Mouse (Mus musculus): ENCODE results near the gene Xdh. TPM values are rescaled to one million over a fixed set of nuclear protein-coding genes. Genes with fewer than 3 reads are reported as not detected.

Gene Xdh
- polyA plus RNA-seq, 1 experiment from 2014 or later: 0.14 TPM

DNA sequence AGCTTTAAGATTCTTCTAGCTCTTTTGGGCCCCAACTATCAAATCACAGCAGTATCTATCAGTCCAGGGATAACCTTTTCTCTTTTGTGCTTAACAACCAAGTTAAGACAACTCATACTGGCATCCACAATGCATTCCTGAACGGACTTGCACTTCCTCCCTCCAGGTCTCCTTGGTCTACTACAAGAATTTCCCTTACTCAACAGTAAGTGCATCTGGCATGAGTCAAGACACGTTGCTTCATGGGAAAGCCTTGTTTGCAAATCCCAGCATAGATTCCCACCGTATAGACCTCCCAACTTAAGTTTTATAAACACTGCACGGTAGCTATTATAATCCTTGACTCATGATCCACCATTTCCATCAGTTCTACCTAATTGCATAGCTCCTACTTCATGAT is 16.4 kb downstream of the Xdh start:
- H3K27me3 ChIP-seq (replicated peaks; ENCODE audit: control insufficient read depth, insufficient read depth, low read length): no peaks in the 10 kb centered on the region
- no peaks in the 10 kb centered on the region for H3K36me3 ChIP-seq (ENCODE audit: control insufficient read depth, insufficient read depth, low read length)
- DNase-seq (ENCODE audit: low spot score): no peak
- no peaks in the 10 kb centered on the region for H3K9me3 ChIP-seq (replicated peaks; ENCODE audit: control insufficient read depth, low read length)
- H3K27ac ChIP-seq (ENCODE audit: low read depth, low read length): no peak overlapping the region
- no peak overlapping the region for H3K4me3 ChIP-seq (ENCODE audit: low read depth, low read length)
- H3K9ac ChIP-seq (ENCODE audit: low read length): no peak overlapping the region
- no peaks in the 10 kb centered on the region for H3K4me1 ChIP-seq (ENCODE audit: control insufficient read depth, insufficient read depth, low read length)
- no peak overlapping the region for H3K4me2 ChIP-seq (ENCODE audit: low read length)
- WGBS: 86% methylated on average over 4 of the region's 4 CpGs
- no peak for ATAC-seq

GRCm38 (mm10) chr17:73932497-73933059 is 17.4 kb downstream of the Xdh start:
- ATAC-seq (no peak), DNase-seq (ENCODE audit: low spot score) (no peak)
- Histone ChIP-seq H3K27me3 (replicated peaks; ENCODE audit: control insufficient read depth, insufficient read depth, low read length) (no peaks in the 10 kb centered on the region), H3K27ac (ENCODE audit: low read depth, low read length) (no peak overlapping the region), H3K36me3 (ENCODE audit: control insufficient read depth, insufficient read depth, low read length) (no peaks in the 10 kb centered on the region), H3K9me3 (replicated peaks; ENCODE audit: control insufficient read depth, low read length) (no peaks in the 10 kb centered on the region), H3K4me1 (ENCODE audit: control insufficient read depth, insufficient read depth, low read length) (no peaks in the 10 kb centered on the region), H3K4me3 (ENCODE audit: low read depth, low read length) (no peak overlapping the region), H3K4me2 (ENCODE audit: low read length) (no peak overlapping the region), H3K9ac (ENCODE audit: low read length) (no peak overlapping the region)
- 84% methylated on average over 4 of the region's 4 CpGs for WGBS

GRCm38 (mm10) chr17:73919520-73919919 is 30.5 kb downstream of the Xdh start:
- ATAC-seq: 0 out of 2 replicates have a peak, but pooled peaks have one; percentile 42
- no peak overlapping the region for H3K27ac ChIP-seq (ENCODE audit: low read depth, low read length)

DNA sequence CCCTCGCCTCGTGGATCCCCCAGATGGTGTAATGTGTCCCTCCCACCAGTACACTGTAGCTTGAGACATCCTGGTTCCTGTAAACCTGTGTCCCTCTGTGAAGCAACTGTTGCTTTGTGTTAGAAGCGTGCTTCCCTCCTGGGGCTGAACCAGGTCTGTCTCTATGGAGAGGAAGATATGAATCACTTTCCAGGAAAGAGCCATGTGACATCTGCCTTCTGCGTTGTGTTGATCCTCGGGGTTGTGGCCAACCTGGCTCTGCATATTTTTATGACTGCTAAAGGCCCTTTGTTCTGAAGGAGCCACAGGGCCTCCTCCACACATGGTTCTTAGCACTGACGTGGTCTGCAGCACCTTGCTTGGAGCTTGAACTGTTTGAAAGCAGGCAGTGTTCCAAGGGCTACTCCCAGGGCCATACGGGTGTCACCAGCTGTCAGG is 31.0 kb downstream of the Xdh start:
- DNase-seq (ENCODE audit: low spot score): peak; percentile 6
- Histone ChIP-seq H3K36me3 (ENCODE audit: control insufficient read depth, insufficient read depth, low read length) (no peaks in the 10 kb centered on the region), H3K27me3 (replicated peaks; ENCODE audit: control insufficient read depth, insufficient read depth, low read length) (no peaks in the 10 kb centered on the region), H3K27ac (ENCODE audit: low read depth, low read length) (no peak overlapping the region), H3K9ac (ENCODE audit: low read length) (no peak overlapping the region), H3K4me1 (ENCODE audit: control insufficient read depth, insufficient read depth, low read length) (0 out of 2 replicates have a peak, but pooled peaks cover 3% of the 10 kb centered on the region), H3K9me3 (replicated peaks; ENCODE audit: control insufficient read depth, low read length) (no peaks in the 10 kb centered on the region), H3K4me2 (ENCODE audit: low read length) (no peak overlapping the region), H3K4me3 (ENCODE audit: low read depth, low read length) (no peak overlapping the region)
- 70% methylated on average over 7 of the region's 7 CpGs for WGBS
- ATAC-seq: 0 out of 2 replicates have a peak, but pooled peaks have one; percentile 12

More at GRCm38 (mm10) chr17:73919520-73919919, 30.5 kb downstream of the Xdh start:
- no peaks in the 10 kb centered on the region for H3K36me3 ChIP-seq (ENCODE audit: control insufficient read depth, insufficient read depth, low read length)
- H3K9ac ChIP-seq (ENCODE audit: low read length): no peak overlapping the region
- DNase-seq (ENCODE audit: low spot score): peak; percentile 24
- H3K4me3 ChIP-seq (ENCODE audit: low read depth, low read length): no peak overlapping the region
- H3K4me2 ChIP-seq (ENCODE audit: low read length): no peak overlapping the region
- H3K27me3 ChIP-seq (replicated peaks; ENCODE audit: control insufficient read depth, insufficient read depth, low read length): no peaks in the 10 kb centered on the region
- whole genome bisulfite sequencing: 43% methylated on average over 8 of the region's 8 CpGs
- 0 out of 2 replicates have a peak, but pooled peaks cover 3% of the 10 kb centered on the region for H3K4me1 ChIP-seq (ENCODE audit: control insufficient read depth, insufficient read depth, low read length)
- no peaks in the 10 kb centered on the region for H3K9me3 ChIP-seq (replicated peaks; ENCODE audit: control insufficient read depth, low read length)

- no peak for ATAC-seq
- H3K4me1 ChIP-seq (ENCODE audit: control insufficient read depth, insufficient read depth, low read length): 0 out of 2 replicates have a peak, but pooled peaks cover 3% of the 10 kb centered on the region
- 91% methylated on average over 3 of the region's 3 CpGs for WGBS
Observed at GRCm38 (mm10) chr17:73918138-73918537, 31.9 kb downstream of the Xdh start.

DNA sequence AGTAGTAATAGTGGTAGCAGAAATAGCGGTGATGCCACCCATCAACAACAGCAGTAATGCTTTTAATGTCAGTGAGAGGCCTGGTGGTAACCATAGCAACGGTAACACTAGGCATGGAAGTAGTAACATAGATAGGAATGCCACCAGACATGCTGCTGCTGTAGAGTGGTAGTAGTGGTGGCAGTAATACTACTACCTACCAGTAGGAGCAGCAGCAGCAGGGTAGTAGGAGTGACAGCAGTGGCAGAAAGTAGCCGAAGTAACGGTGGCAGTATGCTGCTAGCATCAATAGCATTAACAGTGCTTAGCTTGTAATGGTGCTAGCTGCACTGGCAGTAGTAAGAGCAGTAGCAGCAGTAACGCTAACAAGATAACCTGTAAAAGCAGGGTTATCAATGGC is 32.3 kb downstream of the Xdh start:
- Histone ChIP-seq H3K9ac (ENCODE audit: low read length) (no peak overlapping the region), H3K4me1 (ENCODE audit: control insufficient read depth, insufficient read depth, low read length) (0 out of 2 replicates have a peak, but pooled peaks cover 3% of the 10 kb centered on the region), H3K4me2 (ENCODE audit: low read length) (no peak overlapping the region), H3K4me3 (ENCODE audit: low read depth, low read length) (no peak overlapping the region), H3K27ac (ENCODE audit: low read depth, low read length) (no peak overlapping the region), H3K9me3 (replicated peaks; ENCODE audit: control insufficient read depth, low read length) (no peaks in the 10 kb centered on the region), H3K36me3 (ENCODE audit: control insufficient read depth, insufficient read depth, low read length) (no peaks in the 10 kb centered on the region), H3K27me3 (replicated peaks; ENCODE audit: control insufficient read depth, insufficient read depth, low read length) (no peaks in the 10 kb centered on the region)
- DNase-seq (ENCODE audit: low spot score): peak; percentile 2
- ATAC-seq: no peak
- WGBS: 80% methylated on average over 5 of the region's 5 CpGs

More at GRCm38 (mm10) chr17:73918138-73918537, 31.9 kb downstream of the Xdh start:
- DNase-seq (ENCODE audit: low spot score): no peak
- H3K36me3 ChIP-seq (ENCODE audit: control insufficient read depth, insufficient read depth, low read length): no peaks in the 10 kb centered on the region
- H3K9me3 ChIP-seq (replicated peaks; ENCODE audit: control insufficient read depth, low read length): no peaks in the 10 kb centered on the region
- no peak overlapping the region for H3K9ac ChIP-seq (ENCODE audit: low read length)
- H3K27me3 ChIP-seq (replicated peaks; ENCODE audit: control insufficient read depth, insufficient read depth, low read length): no peaks in the 10 kb centered on the region
- no peak overlapping the region for H3K4me3 ChIP-seq (ENCODE audit: low read depth, low read length)
- H3K4me2 ChIP-seq (ENCODE audit: low read length): no peak overlapping the region
- H3K27ac ChIP-seq (ENCODE audit: low read depth, low read length): no peak overlapping the region

DNA sequence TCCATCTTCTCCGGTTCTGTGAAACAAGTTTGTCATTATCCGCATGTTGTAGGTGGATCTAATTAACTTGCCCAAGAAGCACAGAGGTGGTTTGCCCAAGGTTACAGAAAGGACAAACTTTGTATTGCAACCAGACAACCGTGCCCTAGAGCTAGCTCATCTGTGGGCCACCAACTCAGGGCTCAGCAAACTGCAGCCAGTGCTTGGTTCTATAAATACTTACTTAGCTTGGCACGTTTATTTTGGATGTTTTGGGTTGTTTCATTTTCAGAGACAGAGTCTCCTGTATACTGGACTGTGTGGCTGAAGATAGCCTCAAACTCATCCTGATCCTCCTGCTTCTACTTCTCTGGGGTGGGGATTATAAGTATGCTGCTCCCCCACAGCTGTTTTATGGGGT is 35.3 kb downstream of the Xdh start:
- 82% methylated on average over 4 of the region's 4 CpGs for WGBS
- H3K27me3 ChIP-seq (replicated peaks; ENCODE audit: control insufficient read depth, insufficient read depth, low read length): no peaks in the 10 kb centered on the region
- H3K9me3 ChIP-seq (replicated peaks; ENCODE audit: control insufficient read depth, low read length): no peaks in the 10 kb centered on the region
- no peak overlapping the region for H3K9ac ChIP-seq (ENCODE audit: low read length)
- no peak overlapping the region for H3K4me3 ChIP-seq (ENCODE audit: low read depth, low read length)
- H3K4me2 ChIP-seq (ENCODE audit: low read length): no peak overlapping the region
- no peak for DNase-seq (ENCODE audit: low spot score)
- H3K27ac ChIP-seq (ENCODE audit: low read depth, low read length): no peak overlapping the region
- H3K36me3 ChIP-seq (ENCODE audit: control insufficient read depth, insufficient read depth, low read length): no peaks in the 10 kb centered on the region
- no peak for ATAC-seq
- 0 out of 2 replicates have a peak, but pooled peaks cover 2% of the 10 kb centered on the region for H3K4me1 ChIP-seq (ENCODE audit: control insufficient read depth, insufficient read depth, low read length)

- no peak overlapping the region for H3K4me2 ChIP-seq (ENCODE audit: low read length)
- H3K9ac ChIP-seq (ENCODE audit: low read length): no peak overlapping the region
- no peaks in the 10 kb centered on the region for H3K27me3 ChIP-seq (replicated peaks; ENCODE audit: control insufficient read depth, insufficient read depth, low read length)
- no peaks in the 10 kb centered on the region for H3K9me3 ChIP-seq (replicated peaks; ENCODE audit: control insufficient read depth, low read length)
- DNase-seq (ENCODE audit: low spot score): no peak
- no peak overlapping the region for H3K27ac ChIP-seq (ENCODE audit: low read depth, low read length)
- ATAC-seq: no peak
- H3K36me3 ChIP-seq (ENCODE audit: control insufficient read depth, insufficient read depth, low read length): no peaks in the 10 kb centered on the region
- no peak overlapping the region for H3K4me3 ChIP-seq (ENCODE audit: low read depth, low read length)
- WGBS: 90% methylated on average over 8 of the region's 8 CpGs
- no peaks in the 10 kb centered on the region for H3K4me1 ChIP-seq (ENCODE audit: control insufficient read depth, insufficient read depth, low read length)
Observed at GRCm38 (mm10) chr17:73906076-73906475, 43.9 kb downstream of the Xdh start.

- Histone ChIP-seq H3K4me3 (ENCODE audit: low read depth, low read length) (no peak overlapping the region), H3K4me1 (ENCODE audit: control insufficient read depth, insufficient read depth, low read length) (no peaks in the 10 kb centered on the region), H3K9ac (ENCODE audit: low read length) (no peak overlapping the region), H3K4me2 (ENCODE audit: low read length) (no peak overlapping the region), H3K27ac (ENCODE audit: low read depth, low read length) (no peak overlapping the region), H3K36me3 (ENCODE audit: control insufficient read depth, insufficient read depth, low read length) (no peaks in the 10 kb centered on the region), H3K9me3 (replicated peaks; ENCODE audit: control insufficient read depth, low read length) (no peaks in the 10 kb centered on the region), H3K27me3 (replicated peaks; ENCODE audit: control insufficient read depth, insufficient read depth, low read length) (no peaks in the 10 kb centered on the region)
- no peak for DNase-seq (ENCODE audit: low spot score)
- WGBS: 85% methylated on average over 7 of the region's 7 CpGs
- ATAC-seq: no peak
Observed at GRCm38 (mm10) chr17:73905043-73905750, 44.8 kb downstream of the Xdh start.

Measured in forebrain, embryonic 14.5 days (tissue).